Mouse (Mus musculus) MEL-GATA-1-ER (cell line): ENCODE measurements around the gene Tmem50a.
"Not testable (repeated sequence)": the region's sequence is repeated elsewhere in the genome, so short reads cannot be mapped to it uniquely, and the experiment has no call there.

Experiments
- DNase-seq: peaks from one replicate; pipeline ENCODE4 v3.0.0-alpha.2; 2012; ENCODE audit warnings: low read depth; ENCODE audit errors: extremely low read depth

Tmem50a gene

GRCm38 (mm10) chr4:134923258-134924018 is 8.6 kb upstream of the Tmem50a start, which contains the start of gene Rsrp1:
Rsrp1 (plus strand) TSS chr4:134923592.
- DNase-seq: peak; percentile 91

- no peak for DNase-seq
These were observed 8.1 kb upstream of the Tmem50a start for GRCm38 (mm10) chr4:134922925-134923244.

DNA sequence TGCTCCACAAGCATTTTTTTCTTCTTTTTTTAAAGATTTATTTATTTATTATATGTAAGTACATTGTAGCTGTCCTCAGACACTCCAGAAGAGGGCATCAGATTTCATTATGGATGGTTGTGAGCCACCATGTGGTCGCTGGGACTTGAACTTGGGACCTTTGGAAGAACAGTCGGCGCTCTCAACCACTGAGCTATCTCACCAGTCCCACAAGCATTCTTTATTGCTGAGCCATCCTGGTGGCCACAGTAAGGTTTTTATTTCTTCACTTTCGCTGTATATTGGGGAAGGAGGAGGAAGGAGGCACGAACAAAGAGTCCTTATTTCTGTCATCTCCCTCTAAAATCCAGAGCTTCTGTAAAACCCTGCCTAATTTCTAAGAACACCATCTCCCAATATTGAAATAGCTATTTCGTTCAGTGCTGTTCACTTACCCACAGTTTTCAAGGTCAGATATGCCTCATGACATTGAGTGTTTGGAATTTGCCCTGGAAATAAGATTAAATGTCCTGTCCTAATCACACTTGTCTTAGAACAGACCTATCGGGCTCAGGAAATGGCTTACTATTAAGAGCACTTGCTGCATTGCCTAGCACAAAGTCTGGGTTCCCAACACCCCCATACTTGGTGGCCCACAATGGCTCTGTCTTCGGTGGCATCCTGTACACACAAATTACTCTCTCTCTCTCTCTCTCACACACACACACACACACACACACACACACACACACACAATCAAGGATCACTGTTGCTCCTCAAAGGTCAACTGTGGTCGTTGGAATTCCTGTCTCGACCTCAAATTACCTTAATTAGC is 7.5 kb upstream of the Tmem50a start:
- no peak for DNase-seq

- no peak for DNase-seq
These were observed 6.9 kb upstream of the Tmem50a start for GRCm38 (mm10) chr4:134921703-134922102.

DNA sequence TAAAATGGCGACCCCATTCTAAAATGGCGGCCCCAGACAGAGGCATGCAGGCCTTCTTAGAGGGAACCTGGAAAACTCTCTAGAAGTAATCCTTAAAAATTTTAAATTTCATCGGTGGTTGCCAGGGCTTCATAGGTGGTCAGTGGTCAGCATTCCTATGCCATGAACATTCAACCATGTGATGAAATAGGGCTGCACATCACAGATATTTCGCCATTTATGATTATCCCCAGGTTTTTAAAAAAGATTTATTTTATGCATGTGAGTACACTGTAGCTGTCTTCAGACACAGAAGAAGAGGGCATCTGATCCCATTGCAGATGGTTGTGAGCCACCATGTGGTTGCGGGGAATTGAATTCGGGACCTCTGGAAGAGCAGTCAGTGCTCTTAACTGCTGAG is 5.8 kb upstream of the Tmem50a start:
- no peak for DNase-seq

DNA sequence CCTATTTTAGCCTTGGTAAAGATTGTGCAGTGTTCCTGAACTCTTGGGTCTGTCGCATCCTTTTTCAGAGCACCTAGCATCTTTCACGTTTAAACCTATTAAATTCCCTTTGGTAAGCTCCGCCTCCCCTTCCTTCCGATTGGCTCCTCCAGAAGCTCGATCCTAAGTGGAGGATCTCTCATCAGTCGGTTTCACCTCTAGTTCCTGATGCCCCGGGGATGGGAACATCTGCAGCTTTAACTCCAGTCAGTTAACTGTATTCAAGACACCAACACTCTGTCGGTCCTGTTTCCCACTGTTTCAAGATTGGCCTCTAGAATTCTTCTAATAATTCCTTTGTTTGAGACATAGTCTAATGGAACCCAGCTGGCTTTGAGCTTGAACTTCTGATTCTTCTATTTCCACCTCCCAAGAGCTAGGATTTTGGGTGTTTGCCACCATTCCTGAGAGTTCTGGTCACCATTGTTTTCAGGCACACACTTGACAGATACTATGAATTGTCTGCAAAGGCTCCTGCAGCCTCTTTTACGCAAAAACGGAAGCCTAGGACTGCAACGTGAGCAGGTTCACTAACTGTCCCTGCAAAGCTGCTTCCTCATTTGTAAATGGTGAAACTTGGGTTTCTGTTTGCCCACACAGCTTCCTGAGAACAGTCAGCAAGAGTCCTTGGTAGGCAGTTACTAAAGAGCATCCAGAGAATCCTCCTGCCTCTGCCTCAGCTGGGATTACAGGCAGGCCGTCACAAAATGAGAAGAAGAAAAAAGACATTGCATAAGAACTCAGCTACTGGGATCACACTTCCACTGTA is 5.1 kb upstream of the Tmem50a start:
- peak; percentile 88 for DNase-seq

DNA sequence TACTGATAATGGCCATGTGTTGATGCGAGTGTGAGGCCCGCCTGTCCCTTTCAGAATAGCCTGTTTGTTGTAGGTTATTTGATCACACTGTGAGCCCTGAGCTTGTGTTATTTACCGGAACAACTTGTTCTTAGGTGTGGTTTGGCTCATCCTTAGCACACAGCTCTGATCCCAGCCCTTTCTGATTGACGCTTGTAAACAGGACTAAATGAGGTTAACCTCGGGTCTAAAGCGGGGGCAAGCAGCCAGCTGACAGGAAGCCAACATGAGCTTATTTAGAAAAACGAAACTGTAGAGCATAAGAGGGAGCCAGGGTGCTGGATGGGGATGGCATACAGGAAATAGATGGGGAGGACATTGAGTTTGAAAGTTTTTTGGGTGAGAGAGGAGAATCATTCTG is 3.6 kb upstream of the Tmem50a start:
- DNase-seq: no peak

DNA sequence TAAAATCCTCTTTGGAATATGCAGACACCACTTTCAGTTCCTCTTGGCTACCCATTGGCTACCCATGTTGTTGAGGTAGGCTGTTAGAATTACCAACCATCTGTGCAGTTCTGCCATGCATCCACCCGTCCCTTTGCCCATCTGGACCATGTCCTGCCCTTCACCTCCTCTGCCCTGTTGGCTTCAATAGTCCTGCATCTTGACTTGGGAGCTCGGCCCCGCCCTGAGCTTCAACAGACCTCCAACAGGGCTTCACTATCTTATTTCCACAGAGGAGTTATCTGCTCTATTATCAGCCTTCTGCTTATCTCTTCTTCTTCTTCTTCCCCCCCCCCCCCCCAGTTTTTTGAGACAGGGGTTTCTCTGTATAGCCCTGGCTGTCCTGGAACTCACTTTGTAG is 2.4 kb upstream of the Tmem50a start:
- no peak for DNase-seq

DNA sequence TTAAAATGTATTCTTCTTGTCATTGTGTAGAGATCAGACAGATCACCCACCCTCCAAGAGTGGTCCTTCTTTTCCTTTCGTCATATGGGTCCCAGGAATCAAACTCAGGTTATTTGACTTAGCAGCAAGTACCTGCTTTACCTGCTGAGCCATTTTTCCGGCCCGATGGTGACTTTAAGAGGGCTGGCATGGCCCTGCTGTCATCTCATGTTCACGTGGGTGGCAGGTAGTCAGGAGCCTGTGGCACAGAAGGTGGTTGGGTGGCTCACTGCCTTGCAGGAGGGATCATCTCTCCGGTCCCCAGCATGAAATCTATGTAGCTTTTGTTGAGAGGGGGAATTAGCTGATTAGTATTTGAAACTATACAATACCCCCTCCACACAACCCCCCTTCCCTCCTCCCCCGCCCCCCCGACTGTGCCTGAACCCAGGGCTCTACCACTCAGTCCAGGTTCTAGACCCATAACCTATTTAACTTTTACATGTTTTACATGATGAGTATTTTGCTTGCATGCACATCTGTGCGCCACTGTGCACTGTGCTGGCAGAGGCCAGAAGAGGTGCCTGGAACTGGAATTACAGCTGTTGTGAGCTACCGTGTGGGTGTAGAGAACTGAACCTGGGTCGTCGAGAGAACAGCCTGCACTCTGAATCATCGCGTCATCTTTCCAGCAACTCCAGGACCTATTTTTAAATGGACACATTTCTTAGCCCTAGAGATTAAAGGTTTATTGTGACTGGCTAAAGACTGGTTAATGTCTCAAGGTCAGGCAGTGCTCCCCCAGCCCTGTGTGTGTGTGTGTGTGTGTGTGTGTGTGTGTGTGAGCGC is 613 bp upstream of the Tmem50a start:
- DNase-seq: no peak

DNA sequence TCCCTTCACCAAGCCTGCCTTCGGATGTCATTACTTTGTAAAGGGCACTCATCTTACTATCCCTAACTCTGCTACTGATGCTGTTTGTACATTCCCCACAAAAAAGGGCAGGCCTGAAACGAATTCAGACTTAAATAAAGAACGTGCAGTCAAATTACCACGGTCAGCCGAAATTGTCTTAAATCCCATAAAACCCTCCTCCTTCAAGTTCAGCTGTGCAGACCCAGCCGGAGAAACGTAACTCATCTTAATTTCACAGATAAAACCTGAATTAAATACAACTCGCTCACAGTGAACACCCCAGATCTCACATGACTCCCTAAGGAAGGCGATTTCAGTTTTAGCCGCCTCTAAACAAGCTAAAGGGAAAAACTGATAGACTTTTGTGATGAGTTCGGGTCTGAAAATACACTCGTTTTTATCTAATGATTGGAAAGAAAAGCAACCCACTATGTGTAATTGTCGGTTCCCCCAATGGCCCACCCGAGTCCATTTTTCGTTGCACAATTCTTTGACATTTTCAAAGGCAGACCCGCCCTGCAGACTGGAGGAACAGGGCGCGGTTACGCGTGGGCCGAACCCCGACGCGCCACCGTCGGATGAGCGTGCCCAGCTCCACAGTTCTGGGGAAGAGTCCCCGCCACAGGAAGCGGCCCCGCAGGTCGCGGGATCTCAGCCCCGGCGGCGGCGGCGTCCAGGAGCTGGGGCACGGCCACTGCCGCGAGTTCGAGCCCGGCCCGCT is 531 bp downstream of the Tmem50a start:
- DNase-seq: no peak

- DNase-seq: peak; percentile 61
These were observed 1.4 kb downstream of the Tmem50a start for GRCm38 (mm10) chr4:134913413-134913812.

- not testable (repeated sequence) for DNase-seq
These were observed 3.4 kb downstream of the Tmem50a start for GRCm38 (mm10) chr4:134911406-134911805.

- no peak for DNase-seq
These were observed 11.8 kb downstream of the Tmem50a start for GRCm38 (mm10) chr4:134903046-134903445.

GRCm38 (mm10) chr4:134901126-134901525 is 13.7 kb downstream of the Tmem50a start:
- DNase-seq: no peak

GRCm38 (mm10) chr4:134897256-134897655 is 17.6 kb downstream of the Tmem50a start:
- DNase-seq: no peak

- DNase-seq: no peak
These were observed 22.7 kb downstream of the Tmem50a start for GRCm38 (mm10) chr4:134892096-134892495.

DNA sequence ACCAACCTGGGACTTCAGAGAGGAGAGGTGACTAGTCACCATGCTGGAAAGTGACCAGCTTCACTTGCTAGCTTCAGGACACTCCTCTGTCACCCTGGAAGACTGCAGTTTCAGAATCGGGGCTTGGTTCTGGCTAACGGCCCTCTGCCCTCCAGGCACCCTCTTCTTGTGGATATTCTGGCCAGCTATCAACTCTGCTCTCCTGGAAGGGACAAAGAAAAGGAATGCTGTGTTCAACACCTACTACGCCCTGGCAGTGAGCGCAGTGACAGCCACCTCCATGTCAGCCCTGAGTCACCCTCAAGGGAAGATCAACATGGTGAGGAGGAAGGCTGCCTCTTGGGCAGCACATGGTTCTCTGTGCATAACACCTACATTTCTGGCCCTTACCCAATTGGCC is 30.5 kb downstream of the Tmem50a start:
- no peak for DNase-seq

- no peak for DNase-seq
These were observed 31.0 kb downstream of the Tmem50a start for GRCm38 (mm10) chr4:134883808-134884207.

- DNase-seq: no peak
These were observed 31.6 kb downstream of the Tmem50a start for GRCm38 (mm10) chr4:134883266-134883665.

DNA sequence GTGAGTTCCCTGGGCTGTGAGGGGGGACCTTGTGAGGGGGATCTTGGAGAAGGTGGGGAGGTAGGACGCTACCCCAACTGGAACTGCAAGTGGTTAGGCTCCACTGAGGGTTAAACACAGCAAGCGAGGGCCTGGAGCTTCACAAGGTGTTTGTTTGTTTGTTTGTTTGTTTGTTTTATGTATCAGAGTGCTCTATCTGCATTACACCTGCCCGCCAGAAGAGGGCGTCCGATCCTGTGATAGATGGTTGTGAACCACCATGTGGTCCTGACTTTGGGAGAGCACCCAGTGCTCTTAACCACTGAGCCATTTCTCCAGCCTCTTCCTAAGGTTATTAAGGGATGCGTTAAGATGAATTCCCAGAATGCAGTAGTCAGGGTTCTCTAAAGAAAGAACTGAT is 34.8 kb downstream of the Tmem50a start:
- DNase-seq: no peak
